Mouse (Mus musculus) frontal cortex, postnatal 14 days (tissue): ENCODE data around the gene Pcgf1.
A peak's percentile ranks its signal among the peaks of the same experiment; 100 is the strongest.

ENCODE experiments used
- DNase-seq, 2 experiments: peaks; one replicate each; pipeline ENCODE4 v3.0.0; 2022; ENCODE audit warnings: low spot score in 2 of 2

Gene Pcgf1

GRCm38 (mm10) chr6:83101688-83102556 lies 24.3 kb downstream of the Pcgf1 start:
- no peak for DNase-seq

- DNase-seq = no peak
These were observed 25.5 kb downstream of the Pcgf1 start for GRCm38 (mm10) chr6:83103130-83103650.

- no peak for DNase-seq
These were observed 26.5 kb downstream of the Pcgf1 start for GRCm38 (mm10) chr6:83104158-83104557.

- no peak for DNase-seq
These were observed 30.1 kb downstream of the Pcgf1 start for GRCm38 (mm10) chr6:83107566-83108400.

- peak in 1 of 2 experiments; percentile 72 for DNase-seq
These were observed 31.3 kb downstream of the Pcgf1 start, which contains the start of gene Mrpl53 for GRCm38 (mm10) chr6:83108762-83109668. Gene Mrpl53 (plus strand): TSS chr6:83109040.

- DNase-seq = no peak
These were observed 34.0 kb downstream of the Pcgf1 start for GRCm38 (mm10) chr6:83111510-83112136.

GRCm38 (mm10) chr6:83115011-83115671 lies 37.5 kb downstream of the Pcgf1 start, which contains the start of gene Mogs:
Gene Mogs (plus strand): TSS chr6:83115496.
- peak; percentile 81 to 90 for DNase-seq

GRCm38 (mm10) chr6:83115682-83116372 lies 38.2 kb downstream of the Pcgf1 start:
- no peak for DNase-seq

GRCm38 (mm10) chr6:83116373-83117164 lies 38.9 kb downstream of the Pcgf1 start:
- no peak for DNase-seq

- DNase-seq = no peak
These were observed 39.4 kb downstream of the Pcgf1 start for GRCm38 (mm10) chr6:83117165-83117438.

- DNase-seq = no peak
These were observed 39.9 kb downstream of the Pcgf1 start for GRCm38 (mm10) chr6:83117616-83118015.

- no peak for DNase-seq
These were observed 40.7 kb downstream of the Pcgf1 start for GRCm38 (mm10) chr6:83118369-83118768.

- no peak for DNase-seq
These were observed 41.4 kb downstream of the Pcgf1 start for GRCm38 (mm10) chr6:83118825-83119733.

GRCm38 (mm10) chr6:83119734-83120051 lies 42.0 kb downstream of the Pcgf1 start:
- no peak for DNase-seq

- peak; percentile 94 to 98 for DNase-seq
These were observed 43.5 kb downstream of the Pcgf1 start, which contains the start of gene Wbp1 for GRCm38 (mm10) chr6:83120930-83121862. Gene Wbp1 (minus strand): TSS chr6:83121559.

GRCm38 (mm10) chr6:83121863-83122710 lies 44.4 kb downstream of the Pcgf1 start:
- DNase-seq = no peak
